Mouse (Mus musculus) midbrain, embryonic 11.5 days (tissue): ENCODE results near the gene Zc3hav1l. TPM values are rescaled to one million over a fixed set of nuclear protein-coding genes. Genes with fewer than 3 reads are reported as not detected.

Experiments
- ATAC-seq: fragments of 200-750 bp; cut with Nextera tagmentation; 2 replicates; pipeline ENCODE4 v1.8.0; 2017; ENCODE audit warnings: moderate TSS enrichment, moderate library complexity; ENCODE audit not compliant: low FRiP score
- DNase-seq: peaks from one replicate; pipeline ENCODE4 v3.0.0; 2015; ENCODE audit warnings: low spot score; ENCODE audit errors: missing footprints
- H3K27ac ChIP-seq: fragments of 300-500 bp; sonication (generic); 2 replicates; pipeline ENCODE4 v1.5.1; 2014; ENCODE audit warnings: low read depth, low read length
- H3K27me3 ChIP-seq: fragments of 300-500 bp; sonication (generic); 2 replicates; pipeline ENCODE4 v1.6.1; 2014; ENCODE audit warnings: mild to moderate bottlenecking, low read length, moderate library complexity, mixed read lengths; ENCODE audit not compliant: control insufficient read depth, insufficient read depth
- H3K36me3 ChIP-seq: fragments of 300-500 bp; sonication (generic); 2 replicates; pipeline ENCODE4 v1.6.1; 2014; ENCODE audit warnings: mild to moderate bottlenecking, low read length, moderate library complexity, mixed read lengths; ENCODE audit not compliant: control insufficient read depth, insufficient read depth
- H3K4me1 ChIP-seq: fragments of 300-500 bp; sonication (generic); 2 replicates; pipeline ENCODE4 v1.6.1; 2014; ENCODE audit warnings: low read length; ENCODE audit not compliant: control insufficient read depth, insufficient read depth
- H3K4me2 ChIP-seq: fragments of 300-500 bp; sonication (generic); 2 replicates; pipeline ENCODE4 v1.6.1; 2014; ENCODE audit warnings: mild to moderate bottlenecking, moderate library complexity
- H3K4me3 ChIP-seq: fragments of 300-500 bp; sonication (generic); 2 replicates; pipeline ENCODE4 v1.5.1; 2014; ENCODE audit warnings: low read depth, low read length
- H3K9ac ChIP-seq: fragments of 300-500 bp; sonication (generic); 2 replicates; pipeline ENCODE4 v1.6.1; 2014; ENCODE audit warnings: low read length
- H3K9me3 ChIP-seq: fragments of 300-500 bp; sonication (generic); 2 replicates; pipeline ENCODE4 v1.6.1; 2016; ENCODE audit warnings: low read length; ENCODE audit not compliant: control insufficient read depth
- WGBS: fragments of 180-500 bp; shearing (Covaris S2); extraction: QIAGEN DNeasy Blood & Tissue Kit; methylation state at CpG from one replicate; pipeline ENCODE4 v1.1.7; 2014; 5-methylcytosine and 5-hydroxymethylcytosine counted together
- polyA plus RNA-seq: library from polyadenylated mRNA; unstranded; fragments of >200 nt; fragmentation: Nextera tagmentation; extraction: Ambion mirVana; gene quantifications from 2 replicates; pipeline ENCODE4 v1.2.1, GENCODE M21; 2014

Zc3hav1l gene
- 12.1 and 13.1 TPM in 2 replicates for polyA plus RNA-seq

DNA sequence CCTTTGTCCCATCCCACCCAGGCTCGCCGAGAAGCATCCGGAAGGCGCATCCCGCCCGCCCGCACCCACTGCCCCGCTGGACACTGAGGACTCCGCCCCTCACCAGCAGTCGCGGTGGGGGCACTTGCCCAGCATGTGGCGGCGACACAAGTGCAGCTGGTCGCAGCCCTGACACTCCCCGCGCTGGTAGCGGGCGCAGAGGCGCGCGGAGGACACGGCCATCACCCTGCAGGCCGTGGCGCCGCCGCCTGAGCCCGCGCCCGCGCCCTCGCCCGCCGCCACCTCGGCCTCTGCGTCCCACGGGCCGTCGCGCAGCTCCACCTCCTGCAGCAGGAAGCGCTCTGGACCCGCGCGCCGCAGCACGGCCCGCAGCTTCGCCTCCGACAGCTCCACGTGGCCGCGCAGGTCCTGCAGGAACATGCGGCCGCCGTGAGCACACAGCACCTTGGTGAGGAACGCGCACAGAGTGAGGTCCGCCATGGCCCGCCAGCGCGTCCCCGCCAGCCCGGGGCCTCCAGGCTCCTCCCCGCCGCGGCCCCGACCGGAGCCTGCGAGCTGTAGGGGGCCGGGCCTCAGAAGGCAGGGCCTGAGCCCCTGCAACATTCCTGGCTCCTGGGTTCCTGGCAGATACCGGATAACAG is at the start of gene Zc3hav1l:
Gene Zc3hav1l (minus strand): TSS at position 499 of the 641 bp plus-strand sequence.
- Histone ChIP-seq H3K27me3 (peaks cover 14% of the 10 kb centered on the region), H3K36me3 (peaks cover 9% of the 10 kb centered on the region; the same call in 1 of the 2 replicates), H3K4me2 (peak within 1 kb of the TSS; percentile 68), H3K27ac (peak within 1 kb of the TSS; percentile 89), H3K9ac (peak within 1 kb of the TSS; percentile 96), H3K4me1 (0 out of 2 replicates have a peak, but pooled peaks cover 3% of the 10 kb centered on the region), H3K9me3 (no peaks in the 10 kb centered on the region), H3K4me3 (peak within 1 kb of the TSS; percentile 70)
- ATAC-seq, result peak; percentile 96
- peak; percentile 98 for DNase-seq
- WGBS, result under 1% methylated on average over 63 of the region's 70 CpGs

DNA sequence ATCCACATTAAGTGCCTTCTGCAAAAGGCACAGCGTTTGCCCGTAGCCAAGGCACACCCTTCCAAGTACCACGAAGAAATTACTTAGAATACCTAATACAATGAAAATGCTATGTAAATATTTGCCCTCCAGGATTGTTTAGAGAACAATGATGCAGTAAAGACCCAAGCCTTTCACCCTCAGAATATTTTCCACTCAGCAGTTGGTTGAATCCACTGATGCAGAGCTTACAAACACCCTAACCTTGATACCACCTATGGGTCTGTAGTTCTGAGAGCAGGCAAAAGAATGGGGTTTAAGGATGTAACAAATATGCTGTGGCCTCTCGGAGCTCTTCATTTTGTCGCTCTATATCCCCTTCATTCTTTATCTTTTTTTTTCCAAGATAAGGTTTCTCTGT is 48.8 kb upstream of the Zc3hav1l start:
- no peaks in the 10 kb centered on the region for H3K9me3 ChIP-seq
- H3K36me3 ChIP-seq, result no peaks in the 10 kb centered on the region
- H3K4me3 ChIP-seq, result no peak overlapping the region
- 77% methylated on average over 5 of the region's 5 CpGs for WGBS
- H3K27me3 ChIP-seq, result peaks cover 19% of the 10 kb centered on the region
- no peak overlapping the region for H3K27ac ChIP-seq
- no peaks in the 10 kb centered on the region for H3K4me1 ChIP-seq
- DNase-seq (no peak), ATAC-seq (no peak)
- no peak overlapping the region for H3K9ac ChIP-seq
- no peak overlapping the region for H3K4me2 ChIP-seq

DNA sequence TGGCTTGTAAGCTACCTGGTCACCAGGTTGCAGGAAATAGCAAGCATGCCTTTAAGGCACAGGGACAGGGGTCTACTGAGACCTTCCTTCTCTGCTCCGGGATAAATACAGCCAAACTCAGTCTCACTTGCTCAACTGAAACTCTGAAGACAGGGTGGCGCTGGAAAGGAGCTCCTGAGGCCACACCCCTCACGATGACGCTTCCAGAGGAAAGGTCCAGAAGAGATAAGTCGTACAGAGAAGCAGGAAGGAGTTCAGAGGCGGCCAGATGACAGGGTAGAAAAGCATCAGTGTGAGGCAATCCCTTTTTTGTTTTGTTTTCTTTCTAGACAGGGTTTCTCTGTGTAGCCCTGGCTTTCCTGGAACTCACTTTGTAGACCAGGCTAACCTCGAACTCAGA is 46.7 kb upstream of the Zc3hav1l start:
- H3K27ac ChIP-seq, result no peak overlapping the region
- no peak for ATAC-seq
- DNase-seq, result no peak
- H3K4me2 ChIP-seq, result no peak overlapping the region
- no peaks in the 10 kb centered on the region for H3K4me1 ChIP-seq
- no peak overlapping the region for H3K9ac ChIP-seq
- H3K27me3 ChIP-seq, result peaks cover 2% of the 10 kb centered on the region; the same call in 1 of the 2 replicates
- H3K4me3 ChIP-seq, result no peak overlapping the region
- H3K9me3 ChIP-seq, result no peaks in the 10 kb centered on the region
- 52% methylated on average over 7 of the region's 7 CpGs for WGBS
- H3K36me3 ChIP-seq, result no peaks in the 10 kb centered on the region

DNA sequence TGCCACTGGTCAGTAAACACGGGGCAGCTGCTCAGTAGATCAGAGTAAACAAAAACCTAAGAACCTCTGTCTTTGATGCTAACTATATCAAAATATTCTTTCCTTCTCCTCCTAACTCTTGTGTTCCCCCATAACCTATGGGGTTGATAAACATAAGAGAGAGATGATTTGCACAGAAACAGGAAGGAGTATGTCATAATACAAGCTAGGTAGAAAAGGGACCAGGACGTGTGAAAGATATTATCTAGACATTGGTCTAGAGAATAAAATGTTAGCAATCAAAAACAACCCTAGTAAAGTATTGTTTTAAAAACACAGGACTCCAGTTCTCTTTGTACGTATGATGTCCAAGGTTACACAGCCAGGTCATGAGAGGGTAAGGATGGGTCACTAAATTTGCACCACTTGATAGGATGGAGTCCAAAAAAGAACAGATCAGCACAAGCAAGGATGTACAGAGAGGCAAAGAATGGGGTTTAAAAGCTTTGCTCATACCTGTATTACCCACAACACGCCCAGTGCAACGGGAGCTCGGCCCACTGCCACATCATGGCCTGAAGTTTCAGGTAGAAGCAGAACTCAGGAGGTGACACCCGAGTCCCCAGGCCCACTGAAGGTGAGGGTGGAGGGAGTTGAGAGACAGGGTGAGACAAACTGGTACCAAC is 45.1 kb upstream of the Zc3hav1l start:
- H3K9ac ChIP-seq, result no peak overlapping the region
- no peak overlapping the region for H3K4me2 ChIP-seq
- no peaks in the 10 kb centered on the region for H3K4me1 ChIP-seq
- no peaks in the 10 kb centered on the region for H3K36me3 ChIP-seq
- DNase-seq, result no peak
- no peak for ATAC-seq
- H3K27ac ChIP-seq, result no peak overlapping the region
- H3K9me3 ChIP-seq, result no peaks in the 10 kb centered on the region
- H3K27me3 ChIP-seq, result no peaks in the 10 kb centered on the region
- WGBS, result 86% methylated on average over 7 of the region's 7 CpGs
- H3K4me3 ChIP-seq, result no peak overlapping the region

DNA sequence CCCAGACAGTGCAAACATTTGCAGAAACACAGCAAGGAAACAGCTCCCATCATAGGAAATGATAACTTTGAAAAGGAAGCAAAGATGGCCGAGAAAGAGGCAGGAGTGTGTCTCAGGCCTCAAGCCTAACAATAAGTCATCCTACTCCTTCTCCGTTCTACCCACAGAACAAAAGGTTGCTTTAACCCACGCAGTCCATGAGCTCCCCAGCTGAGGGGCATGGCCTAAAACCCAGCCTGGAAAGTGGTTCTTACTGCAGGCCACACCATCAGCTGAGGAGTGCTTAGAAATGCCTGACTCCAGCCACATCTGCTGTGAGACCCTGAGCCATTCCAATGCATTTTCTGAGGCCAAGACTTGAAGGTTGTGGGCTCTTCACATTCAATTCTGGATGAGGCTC is 44.5 kb upstream of the Zc3hav1l start:
- Histone ChIP-seq H3K9me3 (no peaks in the 10 kb centered on the region), H3K4me1 (no peaks in the 10 kb centered on the region), H3K9ac (no peak overlapping the region), H3K36me3 (no peaks in the 10 kb centered on the region), H3K27me3 (no peaks in the 10 kb centered on the region), H3K4me2 (no peak overlapping the region), H3K27ac (no peak overlapping the region), H3K4me3 (no peak overlapping the region)
- WGBS, result 56% methylated on average over 3 of the region's 3 CpGs
- ATAC-seq (no peak), DNase-seq (no peak)

DNA sequence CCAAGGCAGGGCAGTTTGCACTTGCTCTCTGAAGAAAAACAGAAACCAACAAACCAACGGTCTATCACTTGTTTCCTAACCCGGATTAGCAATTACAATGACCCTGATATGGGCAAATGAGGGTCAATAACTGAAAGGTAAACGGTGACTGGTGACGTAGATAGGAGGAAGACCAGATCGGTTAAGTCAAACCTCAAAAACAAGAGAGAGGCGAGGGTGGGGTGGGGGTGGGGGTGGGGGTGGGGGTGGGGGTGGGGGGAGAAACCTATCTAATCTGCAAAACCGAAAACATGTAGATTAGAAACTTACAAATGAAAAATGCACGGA is 43.6 kb upstream of the Zc3hav1l start:
- ATAC-seq (no peak), DNase-seq (no peak)
- no peaks in the 10 kb centered on the region for H3K9me3 ChIP-seq
- WGBS, result 85% methylated on average over 8 of the region's 8 CpGs
- H3K27ac ChIP-seq, result no peak overlapping the region
- H3K4me2 ChIP-seq, result no peak overlapping the region
- H3K4me1 ChIP-seq, result no peaks in the 10 kb centered on the region
- no peaks in the 10 kb centered on the region for H3K27me3 ChIP-seq
- H3K36me3 ChIP-seq, result no peaks in the 10 kb centered on the region
- no peak overlapping the region for H3K4me3 ChIP-seq
- H3K9ac ChIP-seq, result no peak overlapping the region

DNA sequence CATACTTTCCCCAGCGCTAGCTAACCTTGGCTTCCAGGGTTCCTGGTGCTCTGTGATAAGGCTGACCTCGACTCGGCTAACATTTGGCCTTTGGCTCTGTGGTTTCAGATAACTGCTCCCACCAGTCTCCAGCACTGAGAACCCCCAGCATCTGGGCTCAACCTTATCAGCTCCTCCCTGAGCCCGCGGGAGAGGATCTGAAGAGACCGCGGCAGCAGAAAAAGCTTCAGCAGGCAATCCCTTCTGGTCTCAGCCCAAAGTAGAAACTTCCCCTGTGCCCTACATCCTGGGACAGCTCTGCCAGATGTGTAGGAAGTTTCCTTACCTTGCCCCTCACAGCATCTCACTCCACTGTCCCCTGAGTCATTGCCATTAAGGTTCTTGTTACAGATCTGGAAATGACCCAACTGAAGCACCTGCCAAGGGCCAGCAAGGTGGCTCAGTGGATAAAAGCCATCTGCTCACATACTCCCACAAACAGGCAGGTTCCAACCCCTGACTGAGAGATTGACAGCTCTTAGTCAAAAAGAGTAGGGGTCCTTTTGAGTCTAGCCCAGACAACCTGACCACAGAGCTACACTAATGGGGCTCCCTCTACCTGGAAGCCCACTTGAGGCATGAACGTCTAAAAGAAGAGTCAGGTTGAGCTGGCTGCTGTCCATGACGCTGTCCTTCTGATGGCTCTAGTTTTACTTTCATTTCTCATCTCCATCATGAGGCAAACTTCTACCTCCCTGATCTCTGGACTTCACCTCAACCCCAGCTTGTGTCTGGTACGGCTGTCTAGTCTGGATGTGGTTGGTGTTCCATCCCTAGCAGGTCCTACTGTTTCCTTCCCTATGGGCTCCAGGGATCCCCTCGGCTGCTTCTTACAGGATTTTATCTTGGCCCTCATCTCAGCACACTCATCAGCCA is 42.9 kb upstream of the Zc3hav1l start:
- H3K4me3 ChIP-seq, result no peak overlapping the region
- H3K27ac ChIP-seq, result no peak overlapping the region
- WGBS, result 69% methylated on average over 11 of the region's 11 CpGs
- no peak overlapping the region for H3K9ac ChIP-seq
- no peaks in the 10 kb centered on the region for H3K9me3 ChIP-seq
- no peak overlapping the region for H3K4me2 ChIP-seq
- ATAC-seq (no peak), DNase-seq (no peak)
- no peaks in the 10 kb centered on the region for H3K4me1 ChIP-seq
- H3K36me3 ChIP-seq, result no peaks in the 10 kb centered on the region
- no peaks in the 10 kb centered on the region for H3K27me3 ChIP-seq

DNA sequence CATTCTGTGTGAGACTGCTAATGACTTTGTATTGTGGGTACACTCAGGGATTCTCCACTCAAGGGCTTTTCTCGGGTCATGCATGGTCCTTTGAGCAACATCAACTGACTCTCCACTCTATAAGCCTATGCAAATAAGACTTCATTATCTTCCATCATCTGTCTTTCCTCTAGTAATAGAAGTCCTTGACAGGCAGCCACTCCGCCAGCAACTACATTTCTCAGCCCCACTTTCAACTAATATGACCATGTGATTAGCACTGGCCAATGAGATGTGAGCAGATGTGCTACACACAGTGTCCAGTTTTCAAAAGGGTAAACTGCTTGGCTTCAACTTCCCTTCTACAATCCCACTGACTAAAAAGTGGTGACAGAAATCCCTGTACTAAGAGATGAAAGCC is 40.0 kb upstream of the Zc3hav1l start:
- no peak overlapping the region for H3K4me3 ChIP-seq
- no peaks in the 10 kb centered on the region for H3K9me3 ChIP-seq
- no peaks in the 10 kb centered on the region for H3K36me3 ChIP-seq
- no peak overlapping the region for H3K4me2 ChIP-seq
- H3K27ac ChIP-seq, result no peak overlapping the region
- H3K9ac ChIP-seq, result no peak overlapping the region
- 69% methylated on average over 2 of the region's 2 CpGs for WGBS
- H3K4me1 ChIP-seq, result no peaks in the 10 kb centered on the region
- no peak for ATAC-seq
- no peaks in the 10 kb centered on the region for H3K27me3 ChIP-seq
- DNase-seq, result no peak

DNA sequence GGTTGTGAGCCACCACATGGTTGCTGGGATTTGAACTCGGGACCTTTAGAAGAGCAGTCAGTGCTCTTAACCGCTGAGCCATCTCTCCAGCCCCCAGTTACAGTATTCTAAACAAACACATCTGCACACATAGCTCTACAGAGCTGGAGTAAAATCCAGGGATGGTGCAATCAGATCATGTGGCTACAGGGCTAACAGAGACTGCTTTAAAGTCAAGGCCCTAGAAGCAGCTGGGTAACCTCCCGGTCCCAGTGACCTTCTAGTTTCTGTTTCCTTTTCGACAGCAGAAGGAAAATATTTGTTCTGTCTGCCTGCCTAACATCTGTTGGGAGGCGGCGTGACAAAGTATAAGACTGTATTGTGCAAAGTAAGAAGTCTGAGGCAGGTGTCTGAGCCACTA is 38.9 kb upstream of the Zc3hav1l start:
- no peaks in the 10 kb centered on the region for H3K9me3 ChIP-seq
- no peak overlapping the region for H3K9ac ChIP-seq
- no peaks in the 10 kb centered on the region for H3K27me3 ChIP-seq
- no peaks in the 10 kb centered on the region for H3K4me1 ChIP-seq
- H3K27ac ChIP-seq, result no peak overlapping the region
- no peak for DNase-seq
- no peaks in the 10 kb centered on the region for H3K36me3 ChIP-seq
- H3K4me3 ChIP-seq, result no peak overlapping the region
- 88% methylated on average over 6 of the region's 6 CpGs for WGBS
- H3K4me2 ChIP-seq, result no peak overlapping the region
- no peak for ATAC-seq
